Mouse (Mus musculus): ENCODE data around the gene C1qtnf12.

The C1qtnf12 gene

GRCm38 (mm10) chr4:155962167-155962971, at the start of gene C1qtnf12:
Gene C1qtnf12 (plus strand): TSS chr4:155962318.
- no peak for DNase-seq (ENCODE audit: extremely low read depth, low read depth)

GRCm38 (mm10) chr4:155932031-155932430, 30.1 kb upstream of the C1qtnf12 start:
- no peak for DNase-seq (ENCODE audit: extremely low read depth, low read depth)

- no peak for DNase-seq (ENCODE audit: extremely low read depth, low read depth)
These were observed 19.1 kb upstream of the C1qtnf12 start for GRCm38 (mm10) chr4:155943049-155943452.

- DNase-seq (ENCODE audit: extremely low read depth, low read depth) = peak; percentile 90
These were observed 18.4 kb upstream of the C1qtnf12 start, which contains the start of gene Ube2j2 for GRCm38 (mm10) chr4:155943534-155944249. Gene Ube2j2 (plus strand): TSS chr4:155943831.

GRCm38 (mm10) chr4:155944271-155944670, 17.8 kb upstream of the C1qtnf12 start:
- DNase-seq (ENCODE audit: extremely low read depth, low read depth) = no peak

GRCm38 (mm10) chr4:155947094-155947493, 15.0 kb upstream of the C1qtnf12 start:
- no peak for DNase-seq (ENCODE audit: extremely low read depth, low read depth)

GRCm38 (mm10) chr4:155955491-155955890, 6.6 kb upstream of the C1qtnf12 start:
- no peak for DNase-seq (ENCODE audit: extremely low read depth, low read depth)

GRCm38 (mm10) chr4:155959275-155959674, 2.8 kb upstream of the C1qtnf12 start:
- DNase-seq (ENCODE audit: extremely low read depth, low read depth) = peak; percentile 77

- no peak for DNase-seq (ENCODE audit: extremely low read depth, low read depth)
These were observed 988 bp downstream of the C1qtnf12 start for GRCm38 (mm10) chr4:155963106-155963505.

GRCm38 (mm10) chr4:155964396-155964795, 2.3 kb downstream of the C1qtnf12 start:
- no peak for DNase-seq (ENCODE audit: extremely low read depth, low read depth)

GRCm38 (mm10) chr4:155969043-155969653, 7.0 kb downstream of the C1qtnf12 start:
- no peak for DNase-seq (ENCODE audit: extremely low read depth, low read depth)

- DNase-seq (ENCODE audit: extremely low read depth, low read depth) = no peak
These were observed 8.2 kb downstream of the C1qtnf12 start for GRCm38 (mm10) chr4:155970286-155970685.

GRCm38 (mm10) chr4:155972651-155973050, 10.5 kb downstream of the C1qtnf12 start:
- DNase-seq (ENCODE audit: extremely low read depth, low read depth) = no peak

GRCm38 (mm10) chr4:155973239-155973638, 11.1 kb downstream of the C1qtnf12 start:
- no peak for DNase-seq (ENCODE audit: extremely low read depth, low read depth)

- no peak for DNase-seq (ENCODE audit: extremely low read depth, low read depth)
These were observed 19.4 kb downstream of the C1qtnf12 start for GRCm38 (mm10) chr4:155981436-155982082.

- DNase-seq (ENCODE audit: extremely low read depth, low read depth) = no peak
These were observed 21.7 kb downstream of the C1qtnf12 start for GRCm38 (mm10) chr4:155983788-155984187.

- DNase-seq (ENCODE audit: extremely low read depth, low read depth) = peak; percentile 37
These were observed 29.2 kb downstream of the C1qtnf12 start for GRCm38 (mm10) chr4:155991211-155991907.

- DNase-seq (ENCODE audit: extremely low read depth, low read depth) = no peak
These were observed 29.8 kb downstream of the C1qtnf12 start for GRCm38 (mm10) chr4:155991908-155992230.

GRCm38 (mm10) chr4:155992241-155992905, 30.3 kb downstream of the C1qtnf12 start, which contains the start of the genes B3galt6 and Sdf4:
Gene B3galt6 (minus strand): TSS chr4:155992649.
Gene Sdf4 (plus strand): TSS chr4:155992872.
- peak; percentile 49 for DNase-seq (ENCODE audit: extremely low read depth, low read depth)

GRCm38 (mm10) chr4:155992906-155993547, 30.9 kb downstream of the C1qtnf12 start:
- peak; percentile 80 for DNase-seq (ENCODE audit: extremely low read depth, low read depth)

Measured in MEL-GATA-1-ER (cell line).